27 mouse cellular contexts compared by ENCODE assay signal in genomic region chr4:82793608-82794007, GRCm38 (mm10).
DNase-seq lines count a peak whose midpoint lies in the region; ATAC-seq and TF ChIP-seq lines count a peak whose summit lies in the region.
"Had no signal": no experiment of that assay in that cellular context is flagged by ENCODE, and none has a peak within 500 bp of the region (broad histone marks: within the 10 kb centered on the region; RNA-seq: fewer than 3 reads in every experiment).

No protein-coding gene starts in this region.

- H3K27ac ChIP-seq in lung, embryonic 14.5 days (ENCODE audit: low read depth) = peak overlapping the region; percentile 63; the same call in 1 of the 2 replicates
- no peak overlapping the region for H3K27ac ChIP-seq in lung, embryonic 16.5 days (ENCODE audit: low read length)
- H3K27ac ChIP-seq: embryonic facial prominence, embryonic 13.5 days; embryonic facial prominence, embryonic 15.5 days; forebrain, embryonic 10.5 days; forebrain, embryonic 12.5 days had no signal

- no peaks in the 10 kb centered on the region for H3K36me3 ChIP-seq in lung, embryonic 14.5 days (ENCODE audit: insufficient read depth)
- H3K36me3 ChIP-seq in lung, embryonic 16.5 days (ENCODE audit: control insufficient read depth, insufficient read depth, low read length) = peaks cover 2% of the 10 kb centered on the region; the same call in 1 of the 2 replicates
- H3K36me3 ChIP-seq: embryonic facial prominence, embryonic 13.5 days; embryonic facial prominence, embryonic 15.5 days; forebrain, embryonic 12.5 days had no signal

- H3K4me2 ChIP-seq in lung, embryonic 14.5 days = no peak overlapping the region
- H3K4me2 ChIP-seq in lung, embryonic 16.5 days (ENCODE audit: low read depth, low read length) = no peak overlapping the region
- H3K4me2 ChIP-seq: embryonic facial prominence, embryonic 13.5 days; embryonic facial prominence, embryonic 15.5 days; forebrain, embryonic 12.5 days had no signal

- 64% methylated on average over 6 of the region's 6 CpGs for WGBS in lung, embryonic 14.5 days
- WGBS in lung, embryonic 16.5 days = 67% methylated on average over 6 of the region's 6 CpGs

- no peak for TF ChIP-seq CTCF in lung, embryonic 14.5 days (IDR thresholded peaks at IDR 0.05; ENCODE audit: low read depth)

- H3K4me1 ChIP-seq in lung, embryonic 14.5 days (ENCODE audit: insufficient read depth) = no peaks in the 10 kb centered on the region
- no peaks in the 10 kb centered on the region for H3K4me1 ChIP-seq in lung, embryonic 16.5 days (replicated peaks; ENCODE audit: control insufficient read depth, insufficient read depth, low read length)
- H3K4me1 ChIP-seq: embryonic facial prominence, embryonic 13.5 days; embryonic facial prominence, embryonic 15.5 days; forebrain, embryonic 10.5 days; forebrain, embryonic 12.5 days had no signal

- no peaks in the 10 kb centered on the region for H3K27me3 ChIP-seq in lung, embryonic 14.5 days (ENCODE audit: insufficient read depth, low read length)
- no peaks in the 10 kb centered on the region for H3K27me3 ChIP-seq in lung, embryonic 16.5 days (ENCODE audit: control insufficient read depth, insufficient read depth, low read depth, low read length)
- H3K27me3 ChIP-seq: CH12.LX; embryonic facial prominence, embryonic 13.5 days; embryonic facial prominence, embryonic 15.5 days; forebrain, embryonic 12.5 days had no signal

- H3K4me3 ChIP-seq in lung, embryonic 14.5 days (ENCODE audit: low read depth, low read length) = no peak overlapping the region
- no peak overlapping the region for H3K4me3 ChIP-seq in lung, embryonic 16.5 days (ENCODE audit: low read length)
- H3K4me3 ChIP-seq: embryonic facial prominence, embryonic 13.5 days; embryonic facial prominence, embryonic 15.5 days; erythroblast, embryonic 14.5 days; forebrain, embryonic 10.5 days; forebrain, embryonic 12.5 days had no signal

- ATAC-seq in lung, embryonic 14.5 days (ENCODE audit: insufficient read depth) = no peak
- ATAC-seq in lung, embryonic 16.5 days (ENCODE audit: low read depth) = peak; percentile 71
- ATAC-seq: CD4-positive, CD25-positive, alpha-beta regulatory T cell, adult 4 months; forebrain, embryonic 14.5 days had no signal

- DNase-seq in lung, embryonic 14.5 days = no peak
- DNase-seq in lung, adult 18-20 months = no peak
- DNase-seq in lung, postnatal 10 days = no peak
- peak; percentile 6 for DNase-seq in lung, postnatal 25 days (ENCODE audit: low spot score)
- no peak for DNase-seq in lung, postnatal 14 days
- DNase-seq in kidney, adult 9 months = no peak
- DNase-seq: adrenal gland, adult 2 months; adrenal gland, postnatal 10 days; adrenal gland, postnatal 25 days; B cell, adult 2 months; cerebellum, adult 11 months; cerebellum, adult 18-20 months; cerebellum, adult 8-10 months; cerebellum, adult 9-11 months; cerebellum, postnatal 14 days; cerebellum, postnatal 36 days; embryo, embryonic 11 days had no signal

- no peaks in the 10 kb centered on the region for H3K9me3 ChIP-seq in lung, embryonic 14.5 days (ENCODE audit: low read depth, low read length)
- no peaks in the 10 kb centered on the region for H3K9me3 ChIP-seq in lung, embryonic 16.5 days (ENCODE audit: control insufficient read depth, low read length)
- H3K9me3 ChIP-seq: embryonic facial prominence, embryonic 15.5 days; forebrain, embryonic 10.5 days; forebrain, embryonic 12.5 days; G1E had no signal

- no peak overlapping the region for H3K9ac ChIP-seq in lung, embryonic 14.5 days
- H3K9ac ChIP-seq in lung, embryonic 16.5 days (ENCODE audit: low read length) = no peak overlapping the region
- H3K9ac ChIP-seq: embryonic facial prominence, embryonic 13.5 days; embryonic facial prominence, embryonic 15.5 days; forebrain, embryonic 12.5 days had no signal
